Mouse (Mus musculus) right cerebral cortex, postnatal 10 days (tissue): Measurements from ENCODE around the gene Nt5c2.

ENCODE experiments used
- DNase-seq, 2 experiments: peaks; one replicate each; pipeline ENCODE4 v3.0.0; 2021; ENCODE audit warnings: low spot score in 2 of 2

The Nt5c2 gene

DNA sequence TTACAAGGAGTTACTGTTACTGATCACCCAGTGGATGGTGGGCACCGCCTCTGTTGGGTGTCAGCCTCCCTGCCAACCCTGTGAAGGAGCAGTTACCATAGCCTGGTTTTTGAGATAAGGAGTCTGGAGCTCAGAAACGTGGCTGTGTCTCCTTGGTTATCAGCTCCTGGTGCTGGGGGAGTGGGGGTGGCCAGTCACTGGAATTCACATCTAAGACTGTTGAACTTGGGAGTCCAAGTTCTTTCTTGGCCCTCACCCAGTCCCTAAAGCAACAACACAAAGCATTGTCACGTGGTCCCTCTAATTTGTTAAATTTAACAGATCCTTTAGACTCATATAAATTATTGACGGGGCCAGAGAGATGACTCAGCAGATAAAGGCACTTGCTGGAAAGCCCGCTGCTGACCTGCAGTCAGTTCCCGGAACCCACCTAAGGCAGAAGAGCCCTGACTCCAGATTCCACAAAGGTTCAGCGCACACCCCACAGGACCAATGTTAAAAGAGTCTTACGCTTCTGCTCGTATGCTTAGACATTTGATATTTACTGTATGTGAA lies 165.4 kb downstream of the Nt5c2 start:
- DNase-seq = no peak

DNA sequence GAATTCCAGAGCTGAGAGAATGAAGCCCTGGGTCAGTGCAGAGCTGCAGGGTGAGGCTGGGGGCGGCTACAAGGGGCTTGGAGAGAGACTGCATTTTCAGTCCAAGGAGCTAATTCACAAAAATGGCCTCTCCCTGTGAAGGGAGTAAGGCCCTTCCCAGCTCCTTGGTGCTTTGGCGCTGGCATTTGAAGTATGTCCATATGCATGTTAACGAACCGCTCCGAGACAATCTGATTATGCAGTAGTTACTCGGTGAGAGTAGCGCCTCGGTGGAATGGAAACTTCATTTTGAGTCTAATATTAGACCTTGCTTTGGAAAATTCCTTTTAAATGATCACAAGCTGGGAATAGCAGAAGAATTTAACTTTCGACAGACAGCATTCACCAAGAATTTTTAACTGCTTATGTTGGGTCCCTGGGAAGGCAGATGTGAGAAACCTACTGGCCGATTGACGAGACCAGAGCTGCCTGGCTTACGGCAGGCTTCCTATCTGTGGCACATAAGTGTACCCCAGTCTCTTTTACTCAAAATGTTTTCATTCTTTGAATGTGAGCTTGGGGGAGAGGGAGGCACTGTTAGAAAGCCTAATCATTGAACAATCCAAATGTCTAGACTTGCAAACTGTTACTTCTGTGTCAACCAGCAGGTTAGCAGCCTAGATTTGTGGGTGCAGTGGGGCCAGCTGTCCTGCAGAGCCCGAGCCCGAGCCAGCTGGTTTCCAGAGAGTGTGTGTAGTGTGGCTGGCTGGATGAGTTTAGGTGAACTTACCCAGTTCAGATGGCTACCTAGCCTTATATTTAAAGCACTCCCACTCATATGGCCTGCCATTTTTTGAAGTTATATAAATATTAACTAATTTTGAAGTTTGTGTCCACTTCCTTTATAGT lies 166.3 kb downstream of the Nt5c2 start:
- no peak for DNase-seq

DNA sequence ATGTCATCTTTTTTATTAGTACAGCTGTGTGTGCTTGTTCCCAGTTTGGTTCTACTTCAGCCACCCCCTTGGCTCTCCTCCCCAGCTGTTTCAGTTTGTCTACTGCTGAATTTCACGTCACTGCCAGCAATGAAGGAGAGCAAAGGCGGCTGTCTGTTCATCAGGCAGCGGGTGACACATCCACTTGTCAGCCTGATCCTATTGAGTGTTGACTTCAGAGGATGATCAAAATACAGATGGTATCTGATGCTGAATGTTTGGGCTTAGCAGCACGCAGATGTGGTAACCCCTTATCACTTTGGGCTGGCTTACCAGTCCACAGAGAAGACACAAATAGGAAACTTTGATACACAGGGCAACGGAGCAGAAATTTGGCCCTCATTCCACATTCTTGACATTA lies 168.5 kb downstream of the Nt5c2 start:
- no peak for DNase-seq

DNA sequence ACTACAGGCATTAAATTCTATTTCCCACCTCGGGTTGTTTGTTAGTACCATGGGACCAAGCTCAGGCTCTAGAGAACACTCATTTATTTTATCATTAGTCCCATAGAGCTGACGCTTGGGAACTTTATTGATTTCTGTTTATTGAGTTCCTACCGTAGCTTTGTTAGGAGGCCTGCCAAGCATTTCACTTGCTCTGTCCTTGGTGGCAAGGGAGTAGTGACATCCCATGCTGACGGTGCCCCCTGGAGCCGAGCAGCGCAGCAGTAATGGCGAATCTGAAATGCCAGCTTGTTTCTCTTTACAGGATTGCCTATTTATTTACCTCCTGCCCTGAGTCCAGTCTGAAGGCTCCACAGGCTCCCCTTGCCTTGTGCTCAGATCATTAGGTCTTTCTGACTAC lies 168.9 kb downstream of the Nt5c2 start:
- DNase-seq = no peak

DNA sequence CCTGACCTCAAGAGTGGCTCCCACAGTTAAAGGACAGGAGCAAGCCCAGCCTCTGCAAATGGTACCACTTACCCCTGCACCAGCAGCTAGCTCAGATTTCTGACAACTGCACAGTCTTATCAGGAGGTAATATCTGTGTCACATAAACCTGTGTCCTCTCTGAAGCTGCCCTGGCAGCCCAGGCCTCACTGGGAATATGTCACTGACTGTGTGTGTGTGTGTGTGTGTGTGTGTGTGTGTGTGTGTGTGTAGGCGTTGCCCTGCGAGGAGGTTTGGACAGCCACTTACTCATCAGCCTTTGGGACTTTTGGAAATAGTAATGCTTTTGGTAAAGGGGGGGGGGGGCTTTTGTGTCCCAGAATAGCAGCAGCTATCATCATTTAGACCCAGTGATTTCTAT lies 171.9 kb downstream of the Nt5c2 start:
- no peak for DNase-seq

DNA sequence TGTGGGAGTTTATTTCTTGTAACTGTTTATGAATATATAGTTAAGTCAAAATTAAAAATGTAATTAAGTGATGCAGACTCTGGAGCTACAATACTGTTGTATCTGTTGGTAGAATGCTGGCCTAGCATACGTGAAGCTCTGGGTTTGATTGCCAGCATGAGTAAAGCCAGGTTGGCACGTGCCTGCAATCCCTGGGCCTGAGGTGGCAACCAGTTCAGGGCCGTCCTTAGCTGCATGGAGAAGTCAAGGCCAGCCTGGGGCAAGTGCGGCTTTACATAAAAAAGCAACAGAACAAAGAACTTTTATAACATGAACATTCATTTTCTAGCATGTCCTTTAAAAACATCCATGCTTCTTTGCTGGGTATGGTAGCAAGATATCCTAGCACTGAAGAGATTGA lies 173.9 kb downstream of the Nt5c2 start:
- no peak for DNase-seq

DNA sequence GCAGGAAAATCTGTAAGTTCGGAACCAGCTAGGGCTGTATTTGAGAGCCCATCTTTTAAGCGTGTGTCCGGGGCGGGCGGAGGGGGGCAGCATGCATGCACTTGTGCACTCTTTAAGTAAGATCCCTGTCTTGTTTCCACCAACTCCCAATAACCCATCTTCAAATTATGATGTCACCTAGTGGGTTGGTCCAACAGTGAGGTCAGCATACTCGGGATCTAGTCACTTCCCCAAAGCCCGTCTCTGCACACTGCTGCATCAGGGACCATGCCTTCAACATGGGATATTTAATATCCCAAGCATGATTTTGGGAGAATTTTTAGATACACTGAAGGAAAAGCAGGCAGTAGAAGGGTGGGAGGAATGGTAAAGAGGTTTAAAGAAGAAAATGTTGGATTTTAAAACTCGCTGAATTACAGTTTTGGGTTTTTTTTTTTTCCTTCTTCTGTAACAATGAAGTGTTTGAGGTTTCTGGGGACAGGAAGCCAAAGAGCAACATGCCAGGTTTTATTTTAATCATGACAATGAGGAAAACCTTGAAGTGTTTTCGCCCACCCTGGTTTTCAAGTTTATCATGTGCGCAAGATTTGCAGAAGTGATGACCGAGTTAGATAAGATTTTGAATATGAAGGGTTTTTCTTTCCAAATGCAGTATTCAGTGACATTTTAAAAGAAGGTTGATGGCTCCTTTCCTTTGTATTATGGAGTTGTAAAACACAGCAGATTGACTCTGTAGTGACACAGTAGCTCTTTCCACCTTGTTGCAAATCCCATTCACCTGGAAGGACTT lies 177.5 kb downstream of the Nt5c2 start:
- no peak for DNase-seq

DNA sequence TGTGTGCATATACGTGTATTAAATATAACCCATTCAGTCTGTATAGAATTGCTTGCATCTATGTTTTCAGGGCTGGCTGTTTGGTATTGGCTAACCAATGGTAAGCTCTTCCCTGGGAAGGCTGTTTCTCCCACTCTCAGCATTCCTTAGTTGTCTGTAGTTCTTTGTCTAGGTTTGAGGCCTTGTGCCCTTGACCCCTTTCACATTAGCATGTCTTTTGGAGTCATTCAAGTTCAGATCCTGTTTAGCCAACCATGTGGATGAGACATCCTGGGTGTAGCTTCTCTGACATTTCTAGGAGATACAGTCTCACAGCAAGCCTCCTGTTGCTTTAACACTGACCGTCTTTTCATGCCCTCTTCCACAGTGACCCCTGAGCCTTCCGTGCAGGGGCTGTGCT lies 178.9 kb downstream of the Nt5c2 start:
- no peak for DNase-seq

DNA sequence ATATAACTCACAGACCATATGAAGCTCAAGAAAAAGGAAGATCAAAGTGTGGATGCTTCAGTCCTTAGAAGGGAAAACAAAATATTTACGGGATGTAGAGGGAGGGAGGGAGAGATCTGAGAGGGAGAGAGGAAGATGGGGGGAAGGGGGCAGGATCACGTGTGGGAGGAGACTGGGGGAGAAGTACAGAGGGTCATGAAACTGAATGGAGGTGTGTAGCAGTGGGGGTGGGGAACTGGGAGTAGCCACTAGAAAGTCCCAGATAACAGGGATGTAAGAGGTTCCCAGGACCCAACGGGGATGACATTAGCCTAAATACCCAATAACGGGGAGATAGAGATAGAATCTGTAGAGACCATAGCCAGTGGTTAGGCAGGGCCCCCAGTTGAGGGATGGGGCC lies 179.6 kb downstream of the Nt5c2 start:
- DNase-seq = no peak

DNA sequence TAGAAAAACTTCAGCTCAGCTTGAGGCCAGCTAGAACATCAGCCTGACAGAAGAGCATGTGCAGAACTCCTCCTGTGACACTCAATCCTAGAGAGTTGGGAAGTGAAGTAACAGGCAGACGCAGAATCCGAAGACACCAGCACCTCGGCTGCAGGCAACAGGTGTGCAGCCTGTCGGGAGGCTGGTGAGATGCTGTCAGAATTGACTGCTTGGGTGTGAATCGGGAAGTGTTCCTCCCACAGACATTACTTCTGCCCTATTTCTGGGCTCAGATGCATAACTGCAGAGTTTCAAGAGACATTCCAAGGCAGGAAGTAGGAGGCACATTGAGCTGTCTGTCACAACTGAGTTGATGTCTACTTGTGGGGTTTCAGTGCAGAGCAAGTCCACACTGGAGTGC lies 180.7 kb downstream of the Nt5c2 start:
- DNase-seq = peak; percentile 50 to 72
